34 mouse cellular contexts compared by ENCODE assay signal in genomic region chr6:66994981-66995380, GRCm38 (mm10).
"Had no signal": no experiment of that assay in that cellular context is flagged by ENCODE, and none has a peak within 500 bp of the region (broad histone marks: within the 10 kb centered on the region; RNA-seq: fewer than 3 reads in every experiment).

No protein-coding gene starts in this region.

- H3K27ac ChIP-seq: heart, embryonic 10.5 days; heart, embryonic 13.5 days; heart, embryonic 15.5 days; hindbrain, embryonic 10.5 days; hindbrain, embryonic 12.5 days; hindbrain, embryonic 13.5 days; hindbrain, embryonic 14.5 days; hindbrain, embryonic 15.5 days; hindbrain, postnatal 0 days; intestine, embryonic 15.5 days; kidney, embryonic 15.5 days; kidney, postnatal 0 days; layer of hippocampus, adult 2 months; left cerebral cortex, adult 2 months had no signal

- H3K4me3 ChIP-seq: heart, embryonic 10.5 days; heart, embryonic 13.5 days; heart, embryonic 15.5 days; hindbrain, embryonic 10.5 days; hindbrain, embryonic 12.5 days; hindbrain, embryonic 13.5 days; hindbrain, embryonic 15.5 days; intestine, embryonic 15.5 days; kidney, embryonic 15.5 days; layer of hippocampus, adult 2 months; left cerebral cortex, adult 2 months had no signal

- H3K36me3 ChIP-seq: heart, embryonic 10.5 days; heart, embryonic 13.5 days; heart, embryonic 15.5 days; hindbrain, embryonic 10.5 days; hindbrain, embryonic 12.5 days; hindbrain, embryonic 13.5 days; hindbrain, embryonic 15.5 days; intestine, embryonic 15.5 days; kidney, embryonic 15.5 days had no signal

- ATAC-seq: hindbrain, embryonic 16.5 days; hindbrain, postnatal 0 days; inflammation-experienced regulatory T-cells, adult 6 months; intestine, embryonic 15.5 days; intestine, embryonic 16.5 days; intestine, postnatal 0 days had no signal

- H3K4me2 ChIP-seq: heart, embryonic 11.5 days; heart, embryonic 13.5 days; heart, embryonic 15.5 days; hindbrain, embryonic 12.5 days; hindbrain, embryonic 13.5 days; hindbrain, embryonic 14.5 days; hindbrain, embryonic 15.5 days; intestine, embryonic 15.5 days; kidney, embryonic 15.5 days had no signal

- H3K9me3 ChIP-seq: heart, embryonic 10.5 days; heart, embryonic 13.5 days; heart, embryonic 15.5 days; hindbrain, embryonic 10.5 days; hindbrain, embryonic 12.5 days; hindbrain, embryonic 13.5 days; hindbrain, embryonic 15.5 days; intestine, embryonic 15.5 days; kidney, embryonic 15.5 days had no signal

- H3K27me3 ChIP-seq: heart, embryonic 13.5 days; heart, embryonic 15.5 days; hindbrain, embryonic 12.5 days; hindbrain, embryonic 13.5 days; hindbrain, embryonic 15.5 days; intestine, embryonic 15.5 days; kidney, embryonic 15.5 days had no signal

- DNase-seq: heart, postnatal 10 days; heart, postnatal 14 days; heart, postnatal 36 days; heart, postnatal 4 days; kidney, adult 11 months; kidney, adult 18-20 months; kidney, adult 2 months; kidney, adult 8-10 months; kidney, adult 9 months; kidney, postnatal 10 days; kidney, postnatal 14 days; kidney, postnatal 25 days; kidney, postnatal 4 days; layer of hippocampus, adult 9-11 months; layer of hippocampus, postnatal 36 days had no signal

- H3K9ac ChIP-seq: heart, embryonic 13.5 days; heart, embryonic 15.5 days; hindbrain, embryonic 12.5 days; hindbrain, embryonic 13.5 days; hindbrain, embryonic 14.5 days; hindbrain, embryonic 15.5 days; intestine, embryonic 15.5 days; kidney, embryonic 15.5 days had no signal

- H3K4me1 ChIP-seq: hindbrain, embryonic 10.5 days; hindbrain, embryonic 12.5 days; hindbrain, embryonic 13.5 days; hindbrain, embryonic 15.5 days; intestine, embryonic 15.5 days had no signal
